Mouse (Mus musculus) layer of hippocampus, postnatal 10 days (tissue): ENCODE measurements around the gene Rhof. TPM values are rescaled to one million over a fixed set of nuclear protein-coding genes. Genes with fewer than 3 reads are reported as not detected.
A peak's percentile ranks its signal among the peaks of the same experiment; 100 is the strongest.

Experiments used
- DNase-seq, 2 experiments: peaks; one replicate each; pipeline ENCODE4 v3.0.0; 2021; ENCODE audit warnings: low spot score in 2 of 2
- total RNA-seq, 2 experiments: library from RNA; stranded (reverse); gene quantifications; 2 replicates each; pipeline ENCODE4 v1.2.3; 2021

Rhof gene
- total RNA-seq, 2 experiments from 2014 or later = 40.9 to 46.6 TPM

- DNase-seq = no peak
These were observed 16.4 kb downstream of the Rhof start for GRCm38 (mm10) chr5:123116080-123116479.

- peak; percentile 47 to 69 for DNase-seq
These were observed 17.6 kb downstream of the Rhof start for GRCm38 (mm10) chr5:123114924-123115323.

- DNase-seq = no peak
These were observed 18.4 kb downstream of the Rhof start for GRCm38 (mm10) chr5:123114109-123114508.

GRCm38 (mm10) chr5:123110296-123110721 lies 22.2 kb downstream of the Rhof start:
- DNase-seq = no peak

GRCm38 (mm10) chr5:123109452-123110203 lies 22.9 kb downstream of the Rhof start:
- peak; percentile 40 to 48 for DNase-seq

- no peak for DNase-seq
These were observed 27.7 kb downstream of the Rhof start for GRCm38 (mm10) chr5:123104769-123105168.

GRCm38 (mm10) chr5:123103556-123103955 lies 28.9 kb downstream of the Rhof start:
- DNase-seq = no peak

- no peak for DNase-seq
These were observed 30.1 kb downstream of the Rhof start for GRCm38 (mm10) chr5:123102376-123102775.

GRCm38 (mm10) chr5:123098487-123098886 lies 34.0 kb downstream of the Rhof start:
- DNase-seq = no peak

GRCm38 (mm10) chr5:123096299-123096698 lies 36.2 kb downstream of the Rhof start:
- no peak for DNase-seq

GRCm38 (mm10) chr5:123094238-123094991 lies 38.1 kb downstream of the Rhof start:
- DNase-seq = peak in 1 of 2 experiments; percentile 30

- no peak for DNase-seq
These were observed 39.3 kb downstream of the Rhof start for GRCm38 (mm10) chr5:123093077-123093633.

- no peak for DNase-seq
These were observed 41.8 kb downstream of the Rhof start for GRCm38 (mm10) chr5:123090560-123091306.

- DNase-seq = no peak
These were observed 43.7 kb downstream of the Rhof start for GRCm38 (mm10) chr5:123088784-123089183.

GRCm38 (mm10) chr5:123086501-123086900 lies 46.0 kb downstream of the Rhof start:
- no peak for DNase-seq

GRCm38 (mm10) chr5:123083340-123084050 lies 49.0 kb downstream of the Rhof start:
- no peak for DNase-seq

- DNase-seq = no peak
These were observed 52.0 kb downstream of the Rhof start for GRCm38 (mm10) chr5:123080510-123080909.

GRCm38 (mm10) chr5:123080041-123080440 lies 52.5 kb downstream of the Rhof start:
- DNase-seq = no peak

- no peak for DNase-seq
These were observed 52.9 kb downstream of the Rhof start for GRCm38 (mm10) chr5:123079568-123079967.

- no peak for DNase-seq
These were observed 55.8 kb downstream of the Rhof start for GRCm38 (mm10) chr5:123076419-123077281.
